Mouse (Mus musculus) brain, embryonic 18.5 days (tissue): Measurements from ENCODE around the gene Pmp22.

ENCODE experiments used
- DNase-seq: peaks from one replicate; pipeline ENCODE4 v3.0.0-alpha.2; 2012; ENCODE audit warnings: low read depth, low spot score

Gene Pmp22

GRCm38 (mm10) chr11:63126976-63127375 is 1.8 kb upstream of the Pmp22 start:
- DNase-seq: no peak

- DNase-seq: no peak
Measured at GRCm38 (mm10) chr11:63127513-63127912, 1.3 kb upstream of the Pmp22 start.

DNA sequence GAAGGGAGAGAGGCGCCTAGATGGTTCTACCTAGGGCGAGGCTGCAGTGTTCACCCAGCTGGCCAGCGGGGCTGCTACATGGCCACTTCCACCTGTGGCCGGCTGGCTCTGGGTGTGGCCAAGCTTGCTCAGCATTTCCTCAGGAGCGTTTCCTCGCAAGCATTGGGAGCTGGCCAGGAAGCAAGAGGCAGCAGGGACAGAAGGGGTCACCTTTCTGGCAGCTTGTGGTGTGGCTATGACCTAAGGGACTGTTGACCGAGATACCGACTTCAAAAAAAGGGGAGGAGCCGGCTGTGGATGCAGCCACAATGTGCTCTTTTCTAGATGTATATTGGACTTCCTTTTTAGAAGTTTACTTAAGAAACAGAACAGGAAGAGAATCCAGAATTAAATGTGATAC is 593 bp downstream of the Pmp22 start:
- no peak for DNase-seq

DNA sequence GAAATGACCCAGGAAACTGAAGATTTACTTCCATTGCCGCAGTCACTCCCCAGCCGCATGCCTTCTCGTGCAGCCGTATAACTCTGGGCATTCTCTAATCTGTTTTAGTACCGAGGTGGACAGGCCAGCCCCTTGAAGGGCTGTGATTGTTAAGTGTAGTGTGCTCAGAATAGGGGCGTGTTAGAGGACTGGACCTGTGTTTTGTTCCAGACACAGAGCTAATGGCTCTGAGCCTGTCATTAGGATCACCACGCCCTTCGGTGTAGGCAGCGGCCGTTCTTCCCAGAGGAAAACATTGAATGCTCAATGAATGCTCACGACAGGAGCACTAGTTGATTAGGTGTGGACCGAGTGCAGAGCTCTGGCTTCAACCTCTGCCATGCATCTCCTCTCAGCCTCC is 1.1 kb downstream of the Pmp22 start:
- DNase-seq: no peak

GRCm38 (mm10) chr11:63130497-63130896 is 1.7 kb downstream of the Pmp22 start:
- no peak for DNase-seq

- no peak for DNase-seq
Measured at GRCm38 (mm10) chr11:63131001-63131692, 2.4 kb downstream of the Pmp22 start.

DNA sequence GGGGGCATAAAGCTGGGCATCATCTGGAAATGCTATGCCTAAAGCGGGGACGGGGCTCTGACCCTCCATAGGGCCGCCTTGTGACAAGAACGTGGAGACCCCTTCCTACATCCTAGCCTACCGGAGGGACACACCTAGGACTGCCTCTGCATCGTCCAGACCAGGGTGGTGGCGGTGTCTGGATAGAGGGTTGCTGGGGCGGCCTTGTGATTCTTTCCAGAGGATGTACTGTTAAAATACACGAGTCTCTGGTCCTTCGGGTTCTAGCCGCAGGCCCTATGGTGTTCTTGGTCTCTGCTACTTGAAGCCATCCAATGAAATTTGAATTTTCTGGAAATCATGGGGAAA is 2.9 kb downstream of the Pmp22 start:
- no peak for DNase-seq

DNA sequence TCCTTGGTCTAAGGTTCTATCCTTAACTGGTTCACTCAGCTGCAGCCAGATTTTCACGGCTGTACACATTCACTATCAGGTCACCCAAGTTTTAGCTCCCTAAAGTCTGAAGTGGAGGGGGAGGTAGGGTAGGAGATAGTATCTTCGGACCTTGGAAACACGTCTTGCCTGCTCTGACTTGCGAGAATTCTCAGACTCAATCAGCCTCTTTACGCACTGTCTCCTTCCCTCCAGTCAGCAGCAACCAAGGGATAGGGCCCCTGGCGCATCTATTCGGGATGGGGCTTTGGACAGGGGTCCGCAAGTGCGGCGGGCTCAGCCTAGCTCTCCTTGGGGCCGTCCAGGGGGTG is 3.3 kb downstream of the Pmp22 start:
- DNase-seq: no peak

DNA sequence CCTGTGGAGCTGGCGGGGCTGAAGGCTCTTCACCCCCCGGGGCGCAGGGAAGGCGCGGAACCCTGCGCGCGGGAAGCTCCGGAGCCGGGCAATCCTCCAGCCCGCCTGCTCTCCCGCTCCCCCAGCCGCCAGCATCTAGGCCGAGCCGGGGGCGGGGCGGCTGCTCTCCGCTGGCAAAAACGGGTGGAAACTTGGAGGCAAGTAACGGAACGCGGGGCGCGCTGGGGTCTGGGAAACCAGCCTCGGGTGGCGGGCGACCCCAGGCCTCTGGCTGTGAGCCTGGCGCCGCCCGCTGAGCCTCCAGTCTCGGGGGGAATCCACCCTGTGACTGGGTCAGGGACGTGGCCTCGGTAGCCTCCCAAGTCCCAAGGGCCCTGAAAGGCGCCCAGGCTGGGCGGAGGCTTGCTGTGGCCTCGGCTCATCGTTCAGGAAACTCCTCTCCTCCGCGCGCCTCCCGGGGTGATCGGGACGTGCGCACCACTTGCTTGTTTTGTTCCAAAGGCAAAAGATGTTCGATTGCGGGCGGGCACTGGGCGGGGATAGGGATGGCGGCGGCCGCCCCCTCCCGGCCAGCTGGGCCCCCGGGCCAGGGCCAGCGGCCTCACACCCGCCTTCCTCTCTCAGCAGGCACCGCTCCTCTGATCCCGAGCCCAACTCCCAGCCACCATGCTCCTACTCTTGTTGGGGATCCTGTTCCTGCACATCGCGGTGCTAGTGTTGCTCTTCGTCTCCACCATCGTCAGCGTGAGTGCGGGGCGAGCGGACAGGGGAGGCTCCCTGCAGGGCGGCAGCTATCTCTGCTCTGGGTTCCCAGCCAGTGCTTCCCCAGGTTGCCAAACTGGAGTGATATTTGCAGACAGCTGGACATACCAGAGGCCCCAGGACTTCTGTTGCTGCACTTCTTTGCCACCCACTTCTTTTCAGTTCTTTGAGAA is 4.0 kb downstream of the Pmp22 start:
- DNase-seq: no peak

DNA sequence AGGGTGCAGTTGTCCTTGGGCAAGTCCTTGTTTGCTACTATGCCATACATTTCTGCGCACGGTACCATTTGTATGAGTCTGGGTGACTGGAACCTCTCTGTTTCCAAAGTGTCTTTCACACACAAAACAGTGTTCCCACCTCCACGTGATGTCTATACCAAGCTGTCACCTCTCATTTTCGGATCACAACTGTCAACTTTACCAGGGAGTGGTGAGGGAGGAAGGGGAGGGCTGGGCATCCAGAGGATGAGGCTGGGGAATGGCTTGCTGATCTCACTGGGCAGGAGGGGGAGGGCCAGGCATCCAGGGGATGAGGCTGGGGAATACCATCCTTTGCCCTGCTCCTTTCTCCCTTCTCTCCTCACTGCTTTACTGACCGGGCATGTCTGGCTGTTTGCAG is 5.2 kb downstream of the Pmp22 start:
- no peak for DNase-seq

- no peak for DNase-seq
Measured at GRCm38 (mm10) chr11:63134742-63135482, 6.1 kb downstream of the Pmp22 start.

DNA sequence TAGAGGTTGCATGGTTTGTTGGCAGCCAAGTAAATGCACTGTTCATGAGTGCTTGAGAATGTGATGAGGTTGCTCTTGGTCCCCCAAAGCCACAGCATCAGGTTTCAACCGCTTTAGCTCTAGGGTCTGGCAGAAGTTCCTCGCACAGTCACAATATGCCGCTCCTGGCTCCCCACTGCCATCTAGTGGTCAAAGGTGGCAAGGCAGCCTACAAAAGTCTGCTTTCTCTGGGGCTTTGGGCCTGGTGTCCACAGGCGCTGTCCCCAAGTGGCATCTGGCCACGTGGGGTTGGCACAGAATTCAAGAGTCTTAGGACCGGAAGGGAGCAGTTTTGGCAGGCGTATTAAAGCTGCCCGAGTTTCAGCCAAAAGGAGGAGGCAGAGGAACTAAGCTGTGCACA is 6.8 kb downstream of the Pmp22 start:
- peak; percentile 72 for DNase-seq

GRCm38 (mm10) chr11:63136205-63136604 is 7.4 kb downstream of the Pmp22 start:
- DNase-seq: no peak

GRCm38 (mm10) chr11:63136836-63137416 is 8.1 kb downstream of the Pmp22 start:
- DNase-seq: no peak

- no peak for DNase-seq
Measured at GRCm38 (mm10) chr11:63138739-63139138, 10.0 kb downstream of the Pmp22 start.

DNA sequence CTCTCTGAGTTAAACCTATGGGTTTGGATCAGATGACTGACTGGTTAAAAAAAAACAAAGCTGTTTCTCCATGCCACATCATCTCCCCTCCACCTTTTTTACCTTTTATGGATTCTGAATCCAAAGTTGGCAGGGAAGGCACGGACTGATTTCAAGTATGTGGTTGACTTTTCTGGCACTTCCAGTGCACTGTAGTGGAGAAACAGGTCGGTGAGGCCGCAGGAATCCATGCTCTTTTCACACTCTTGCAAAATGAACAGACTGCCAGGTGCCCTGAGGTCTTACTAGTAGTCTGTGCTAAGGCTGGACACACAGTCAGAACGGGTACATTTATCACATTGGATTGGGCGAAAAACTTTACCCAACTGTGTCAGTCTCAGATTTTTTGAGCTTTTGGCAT is 13.5 kb downstream of the Pmp22 start:
- DNase-seq: no peak

DNA sequence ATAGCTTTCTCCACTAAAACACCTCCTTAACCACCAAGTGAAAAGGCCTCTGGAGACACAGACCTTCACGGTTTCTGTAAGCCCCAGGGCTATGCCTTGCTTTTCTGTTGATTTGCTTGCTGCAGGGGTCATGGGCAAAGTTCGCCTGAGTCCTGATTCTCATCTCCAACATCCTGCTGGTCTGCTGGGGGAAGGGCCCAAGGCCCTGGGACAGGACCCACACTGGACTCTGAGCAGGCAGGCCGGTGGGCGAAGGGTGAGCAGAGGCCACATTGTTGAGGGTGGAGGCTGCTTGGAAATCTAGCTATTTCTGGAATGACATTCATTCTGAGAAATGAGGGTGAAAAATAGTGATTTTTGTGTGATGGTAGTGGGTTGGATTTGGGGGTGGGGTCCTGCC is 14.0 kb downstream of the Pmp22 start:
- DNase-seq: no peak

- DNase-seq: no peak
Measured at GRCm38 (mm10) chr11:63143486-63143885, 14.7 kb downstream of the Pmp22 start.

- no peak for DNase-seq
Measured at GRCm38 (mm10) chr11:63146601-63147000, 17.8 kb downstream of the Pmp22 start.

GRCm38 (mm10) chr11:63148276-63148675 is 19.5 kb downstream of the Pmp22 start:
- no peak for DNase-seq

DNA sequence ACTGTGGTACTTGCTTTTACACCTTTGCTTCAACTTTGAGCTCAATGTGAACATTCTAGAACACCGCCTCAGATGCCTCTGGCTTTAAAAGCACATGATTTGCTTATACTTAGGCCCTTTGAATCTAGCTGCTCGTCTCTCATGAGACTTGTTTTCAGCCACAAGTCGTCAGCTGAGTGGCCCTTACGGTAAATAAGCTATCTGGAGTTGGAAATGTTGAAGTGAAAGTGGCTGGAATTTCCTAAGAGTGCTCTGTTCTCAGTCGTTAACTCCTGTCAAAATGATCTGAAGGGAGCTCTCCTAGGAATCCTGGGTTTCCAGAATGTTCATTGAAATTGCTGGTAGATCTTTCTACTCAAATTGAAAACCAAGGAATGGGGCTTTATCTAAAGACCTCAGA is 23.1 kb downstream of the Pmp22 start:
- DNase-seq: no peak

DNA sequence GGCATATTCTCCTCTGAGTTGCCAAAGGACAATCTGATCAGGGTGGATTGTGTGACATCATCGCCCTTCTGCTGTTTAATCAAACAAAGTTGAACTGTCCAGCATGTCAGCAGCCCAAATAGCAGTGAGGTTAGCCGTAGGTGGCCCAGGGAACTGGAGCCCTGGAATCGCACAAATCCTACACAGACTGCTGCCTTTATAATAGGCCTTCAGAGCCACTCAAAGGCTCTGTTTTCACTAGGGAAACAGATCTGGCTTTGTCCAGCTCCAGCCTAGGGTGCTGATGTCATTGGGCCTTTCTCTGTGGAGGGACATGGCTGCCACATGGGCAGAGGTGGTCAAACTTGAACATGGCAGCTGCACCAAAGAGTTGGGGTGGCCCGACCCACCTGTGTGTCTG is 28.3 kb downstream of the Pmp22 start:
- no peak for DNase-seq
